Mouse (Mus musculus) CD8-positive naive resting alpha-beta T cell, adult 2 months (primary cell): ENCODE measurements around the gene Podn.

ENCODE experiments used
- DNase-seq, 2 experiments: peaks; one replicate each; pipeline ENCODE4 v3.0.0; 2022; ENCODE audit warnings: low read depth in 2 of 2, low spot score in 2 of 2

The Podn gene

GRCm38 (mm10) chr4:108007532-108008103 lies 88.6 kb downstream of the Podn start:
- DNase-seq, result no peak

GRCm38 (mm10) chr4:108005328-108005727 lies 90.9 kb downstream of the Podn start:
- DNase-seq, result no peak

GRCm38 (mm10) chr4:107999380-107999779 lies 96.9 kb downstream of the Podn start:
- DNase-seq, result no peak

GRCm38 (mm10) chr4:107998641-107999332 lies 97.5 kb downstream of the Podn start:
- DNase-seq, result no peak

GRCm38 (mm10) chr4:107996418-107996986 lies 99.7 kb downstream of the Podn start:
- DNase-seq, result no peak

GRCm38 (mm10) chr4:107995727-107996126 lies 100.5 kb downstream of the Podn start:
- no peak for DNase-seq

- no peak for DNase-seq
These were observed 101.2 kb downstream of the Podn start for GRCm38 (mm10) chr4:107995011-107995410.

GRCm38 (mm10) chr4:107991879-107992278 lies 104.4 kb downstream of the Podn start:
- DNase-seq, result no peak

GRCm38 (mm10) chr4:107990818-107991217 lies 105.4 kb downstream of the Podn start:
- no peak for DNase-seq

GRCm38 (mm10) chr4:107988931-107989330 lies 107.3 kb downstream of the Podn start:
- DNase-seq, result peak; percentile 19 to 43

GRCm38 (mm10) chr4:107986386-107987168 lies 109.7 kb downstream of the Podn start:
- DNase-seq, result no peak

- no peak for DNase-seq
These were observed 110.4 kb downstream of the Podn start for GRCm38 (mm10) chr4:107985812-107986211.

- DNase-seq, result no peak
These were observed 111.8 kb downstream of the Podn start for GRCm38 (mm10) chr4:107984282-107984981.

GRCm38 (mm10) chr4:107983717-107984116 lies 112.5 kb downstream of the Podn start:
- no peak for DNase-seq

GRCm38 (mm10) chr4:107980002-107980600 lies 116.1 kb downstream of the Podn start:
- no peak for DNase-seq

GRCm38 (mm10) chr4:107979530-107979929 lies 116.7 kb downstream of the Podn start:
- no peak for DNase-seq

GRCm38 (mm10) chr4:107977593-107977992 lies 118.7 kb downstream of the Podn start:
- DNase-seq, result no peak

- no peak for DNase-seq
These were observed 121.2 kb downstream of the Podn start for GRCm38 (mm10) chr4:107975004-107975403.

GRCm38 (mm10) chr4:107974527-107974926 lies 121.7 kb downstream of the Podn start:
- no peak for DNase-seq

GRCm38 (mm10) chr4:107971162-107971561 lies 125.1 kb downstream of the Podn start:
- DNase-seq, result no peak

GRCm38 (mm10) chr4:107969781-107970180 lies 126.5 kb downstream of the Podn start:
- no peak for DNase-seq
